Mouse (Mus musculus): ENCODE results near the gene Tpsab1.

The Tpsab1 gene

DNA sequence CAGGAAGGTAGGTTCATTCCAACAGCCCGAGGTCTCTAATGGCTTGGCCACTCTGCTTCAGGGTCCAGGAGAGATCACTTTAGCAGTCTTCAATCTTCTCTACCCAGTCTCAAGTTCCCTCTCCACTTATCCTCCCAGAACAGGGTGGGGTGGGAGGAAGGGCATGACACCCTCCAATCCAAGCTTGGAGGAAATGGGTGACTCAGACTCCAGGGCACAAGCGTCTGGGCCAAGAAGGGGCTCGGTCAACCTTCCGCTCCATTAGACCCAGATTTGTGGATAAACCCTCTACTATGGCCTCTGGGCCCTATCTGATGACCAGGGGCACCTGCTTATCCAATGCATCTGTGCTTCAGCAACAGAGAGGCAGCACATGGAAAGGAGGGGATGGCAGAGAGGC, at the start of gene Tpsab1:
Tpsab1 (minus strand) TSS at position 101 of the 400 bp plus-strand sequence.
- no peak for DNase-seq

DNA sequence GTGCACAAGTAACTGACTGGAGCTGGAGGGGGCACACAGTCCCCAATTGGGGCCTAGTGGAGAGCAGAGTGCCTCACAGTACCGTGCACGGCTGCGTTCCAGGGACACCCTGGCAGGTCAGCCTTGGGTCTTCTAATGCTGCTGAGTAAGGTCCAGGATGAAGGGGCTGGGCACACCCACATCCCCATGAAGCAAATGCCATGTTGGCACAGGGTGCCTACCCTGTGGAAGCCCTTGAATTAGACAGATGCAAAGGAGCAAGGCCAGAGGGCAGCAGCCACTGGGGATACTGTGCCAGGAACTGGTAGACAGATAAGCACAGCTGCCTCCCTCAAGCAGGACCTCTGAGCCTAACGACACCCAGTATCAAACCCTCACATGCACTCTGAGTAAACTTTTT, 49.2 kb upstream of the Tpsab1 start:
- no peak for DNase-seq

DNA sequence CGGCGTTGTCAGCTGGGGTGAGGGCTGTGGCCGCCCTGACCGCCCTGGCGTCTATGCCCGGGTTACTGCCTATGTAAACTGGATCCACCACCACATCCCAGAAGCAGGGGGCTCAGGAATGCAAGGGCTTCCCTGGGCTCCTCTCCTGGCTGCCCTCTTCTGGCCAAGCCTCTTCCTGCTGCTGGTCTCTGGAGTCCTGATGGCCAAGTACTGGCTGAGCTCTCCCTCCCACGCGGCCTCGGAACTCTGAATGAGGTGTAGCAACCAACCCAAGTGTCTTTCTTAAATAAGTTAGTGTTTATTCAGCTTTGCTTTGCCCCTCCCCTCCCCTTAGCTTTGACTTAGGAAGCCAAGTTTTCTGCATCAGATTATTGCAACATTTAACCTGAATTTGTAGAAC, 28.6 kb upstream of the Tpsab1 start:
- no peak for DNase-seq

DNA sequence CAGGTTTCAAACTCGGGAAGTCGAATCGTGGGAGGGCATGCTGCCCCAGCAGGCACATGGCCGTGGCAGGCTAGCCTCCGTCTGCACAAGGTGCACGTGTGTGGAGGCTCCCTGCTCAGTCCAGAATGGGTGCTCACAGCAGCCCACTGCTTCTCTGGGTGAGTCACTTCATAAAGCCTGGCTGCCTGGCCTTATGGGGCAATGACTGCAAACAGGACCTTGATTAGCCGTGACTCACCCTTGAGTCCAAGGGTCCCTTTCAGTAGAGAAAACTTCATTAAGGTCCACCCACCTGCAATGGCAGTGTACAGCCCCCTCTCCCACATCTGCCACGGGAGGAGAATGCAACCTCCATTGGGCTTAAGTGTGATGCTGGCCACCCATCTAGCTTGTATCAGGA, 27.1 kb upstream of the Tpsab1 start:
- DNase-seq: no peak

DNA sequence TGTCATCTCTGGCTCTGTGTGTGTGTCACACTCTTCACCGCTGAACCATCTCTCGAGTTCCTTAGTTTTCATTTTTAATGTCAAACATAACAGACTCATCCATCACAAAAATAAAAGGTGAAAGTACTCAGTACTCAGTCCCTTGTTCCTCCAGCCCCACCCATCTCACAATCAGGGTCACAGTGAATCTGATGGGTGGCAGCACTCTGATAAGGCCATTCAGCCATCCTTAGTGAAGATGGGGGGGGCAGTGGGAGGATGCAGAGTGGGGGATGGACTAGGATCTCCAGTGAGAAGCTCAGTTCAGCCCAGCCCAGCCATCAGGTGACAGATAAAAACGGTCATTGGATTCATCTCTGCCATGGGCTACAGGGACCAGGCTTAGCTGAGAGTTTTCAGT, 23.6 kb upstream of the Tpsab1 start, which contains the start of gene Tpsg1:
Tpsg1 (plus strand) TSS at position 301 of the 400 bp plus-strand sequence.
- no peak for DNase-seq

DNA sequence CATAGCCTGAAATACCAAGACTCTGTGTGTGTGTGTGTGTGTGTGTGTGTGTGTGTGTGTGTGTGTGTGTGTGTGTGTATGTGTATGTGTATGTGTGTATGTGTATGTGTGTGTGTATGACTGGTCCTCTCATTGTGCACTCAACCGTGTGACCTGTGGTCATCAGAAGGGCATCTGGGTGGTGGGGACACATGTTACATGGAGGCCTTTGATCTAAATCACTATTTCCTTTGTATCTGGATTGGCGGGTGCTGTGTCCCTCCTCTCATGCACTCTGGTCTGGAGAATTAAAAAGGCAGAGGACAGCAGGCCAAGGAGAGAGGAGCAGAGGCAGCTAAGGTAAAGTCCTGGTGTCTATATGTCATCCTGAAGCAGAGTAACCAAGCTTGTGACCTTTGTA, 20.6 kb upstream of the Tpsab1 start, which contains the start of gene Tpsb2:
Tpsb2 (plus strand) TSS at position 301 of the 400 bp plus-strand sequence.
- DNase-seq: no peak

DNA sequence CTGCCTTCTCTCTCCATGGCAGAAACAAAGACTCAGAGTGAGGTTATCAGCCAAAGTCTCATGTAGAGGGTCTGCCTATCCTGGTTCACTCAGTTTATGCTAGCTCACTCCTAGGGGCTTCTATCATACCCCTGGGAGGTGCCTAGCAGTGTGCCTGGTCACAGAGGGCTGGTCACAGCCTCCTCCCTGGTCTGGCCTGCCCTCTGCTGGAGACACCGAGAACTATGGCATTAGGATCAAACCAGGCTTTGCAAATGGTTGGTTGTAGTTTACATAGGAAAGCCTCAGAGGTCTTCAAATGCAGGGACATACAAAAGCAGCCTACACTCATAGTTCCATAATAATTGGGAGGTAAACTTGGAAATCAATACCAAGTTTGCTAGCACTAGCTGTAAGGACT, 18.4 kb upstream of the Tpsab1 start:
- no peak for DNase-seq

DNA sequence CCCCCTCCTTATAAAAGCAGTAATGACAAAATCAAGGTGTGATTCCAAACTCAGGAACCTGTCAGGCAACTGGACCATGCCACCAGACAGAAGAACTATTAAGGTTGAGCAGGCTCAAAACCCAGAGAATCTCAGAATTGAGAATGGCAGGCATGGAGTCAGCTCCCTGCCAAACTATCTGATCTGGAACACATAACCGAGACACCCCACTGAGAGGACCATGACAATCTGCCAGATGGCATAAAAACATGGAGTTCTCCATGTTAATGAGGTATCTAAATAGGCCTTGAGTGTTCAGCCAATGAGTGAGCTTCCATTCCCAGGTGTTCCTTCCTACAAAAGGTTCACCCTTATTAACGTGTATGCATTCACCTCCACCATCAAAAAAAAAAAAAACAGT, 15.9 kb upstream of the Tpsab1 start:
- no peak for DNase-seq

DNA sequence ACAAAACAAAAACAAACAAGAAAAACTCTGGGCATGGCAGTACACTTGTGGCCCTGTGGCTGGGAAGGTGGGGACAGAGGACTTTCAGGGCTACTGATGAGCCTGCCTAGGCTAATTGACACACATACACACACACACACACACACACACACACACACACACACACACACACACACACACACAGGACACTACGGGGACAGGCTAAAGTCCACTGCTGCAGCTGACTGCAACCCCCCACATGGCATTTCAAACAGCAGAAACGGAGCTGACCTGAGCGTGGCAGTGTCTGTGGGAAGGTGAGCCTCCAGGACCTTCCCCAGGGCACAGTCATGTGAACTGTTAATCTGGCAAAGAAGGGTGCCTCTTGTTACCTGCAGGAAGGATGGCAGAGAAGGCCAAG, 3.9 kb downstream of the Tpsab1 start:
- no peak for DNase-seq

DNA sequence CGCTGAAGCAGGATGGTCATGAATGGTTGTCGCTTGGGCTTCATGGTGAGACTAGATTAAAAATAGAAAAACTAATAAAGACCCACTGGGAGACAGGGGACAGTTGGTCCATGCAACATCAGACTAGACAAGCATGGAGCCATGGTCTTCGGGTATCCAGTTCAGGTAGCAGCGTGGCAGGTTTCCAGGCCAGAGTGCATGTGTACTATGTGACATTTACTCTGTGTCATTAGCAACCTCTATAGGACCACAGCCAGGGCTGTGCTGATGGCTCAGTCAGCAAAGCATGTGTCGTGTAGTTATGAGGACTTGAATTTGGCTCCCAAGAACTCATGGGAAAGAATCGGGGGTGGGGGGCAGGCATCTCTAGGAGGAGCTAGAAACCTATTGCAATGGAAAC, 5.4 kb downstream of the Tpsab1 start:
- no peak for DNase-seq

DNA sequence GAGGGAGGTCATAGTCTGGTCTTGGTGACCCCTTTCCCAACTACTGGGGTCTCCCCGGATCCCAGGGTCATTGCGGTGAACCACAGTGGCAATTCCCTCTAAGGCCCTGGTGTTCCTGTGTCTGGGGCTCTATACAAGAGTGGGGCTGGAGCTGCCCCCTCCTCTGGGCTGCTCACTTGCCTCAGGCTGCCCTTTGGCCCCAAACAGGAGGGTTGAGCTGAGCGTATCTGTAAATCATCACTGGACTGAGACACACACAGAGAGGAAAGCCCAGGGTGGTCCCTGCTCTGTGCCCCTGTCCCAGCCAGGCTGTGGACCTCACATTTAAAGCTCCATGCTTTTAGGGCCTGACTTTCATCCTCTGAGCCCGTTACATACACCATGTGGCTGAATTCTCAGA, 7.1 kb downstream of the Tpsab1 start:
- no peak for DNase-seq

DNA sequence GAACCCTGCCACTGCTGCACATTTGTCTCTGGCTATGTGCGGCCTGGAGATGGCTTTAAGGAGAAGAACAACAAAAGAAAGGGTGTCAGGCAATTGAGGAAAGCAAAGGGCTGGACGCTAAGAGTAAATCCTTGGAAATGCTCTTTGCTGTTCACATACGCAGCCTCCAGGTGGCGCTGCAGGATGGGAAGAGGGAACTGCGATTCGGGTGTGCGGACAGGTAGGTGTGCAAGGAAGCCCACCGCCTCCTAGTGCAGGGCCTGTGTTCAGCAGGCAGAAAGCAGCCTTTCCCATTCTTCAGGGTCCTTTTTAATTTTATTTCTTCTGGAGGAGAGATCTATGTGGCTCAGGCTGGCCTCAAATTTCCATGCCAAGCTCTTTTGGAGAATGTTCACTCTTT, 11.4 kb downstream of the Tpsab1 start:
- DNase-seq: peak; percentile 26

DNA sequence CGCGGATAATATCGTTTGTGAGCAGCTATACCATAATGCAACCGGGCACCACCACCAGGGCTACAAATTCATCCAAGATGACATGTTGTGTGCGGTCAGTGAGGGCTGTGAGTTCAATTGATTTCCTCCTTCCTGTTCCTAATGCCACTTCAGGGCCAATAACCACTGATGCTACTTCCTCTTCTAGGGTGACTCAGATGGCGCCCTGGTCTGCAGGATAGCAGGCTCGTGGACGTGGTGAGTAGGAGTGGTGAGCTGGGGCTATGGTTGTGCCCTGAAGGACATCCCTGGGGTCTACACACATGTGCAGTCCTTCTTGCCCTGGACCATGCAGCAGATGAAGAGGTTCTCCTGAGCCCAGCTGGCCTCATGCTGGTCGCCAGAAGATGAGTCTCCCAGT, 13.0 kb downstream of the Tpsab1 start:
- DNase-seq: no peak

DNA sequence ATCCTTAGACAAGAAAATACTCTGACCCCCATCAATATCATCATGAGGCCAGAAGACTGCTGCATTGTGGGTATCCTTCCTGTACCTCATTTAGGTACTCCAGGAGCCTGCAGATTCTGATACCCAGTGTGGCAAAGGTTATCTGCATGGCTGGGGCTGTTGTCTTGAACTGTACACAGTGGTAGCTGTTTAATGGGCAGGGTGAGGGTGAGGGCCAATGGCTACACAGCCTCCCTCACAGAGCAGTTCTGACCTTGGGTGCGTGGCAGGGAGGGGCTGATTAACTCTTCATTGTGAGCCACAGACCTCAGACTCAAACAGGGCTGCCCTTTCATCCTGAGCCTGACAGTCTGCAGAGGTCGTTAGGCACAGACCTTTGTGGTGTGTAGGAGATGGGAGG, 22.4 kb downstream of the Tpsab1 start:
- DNase-seq: no peak

DNA sequence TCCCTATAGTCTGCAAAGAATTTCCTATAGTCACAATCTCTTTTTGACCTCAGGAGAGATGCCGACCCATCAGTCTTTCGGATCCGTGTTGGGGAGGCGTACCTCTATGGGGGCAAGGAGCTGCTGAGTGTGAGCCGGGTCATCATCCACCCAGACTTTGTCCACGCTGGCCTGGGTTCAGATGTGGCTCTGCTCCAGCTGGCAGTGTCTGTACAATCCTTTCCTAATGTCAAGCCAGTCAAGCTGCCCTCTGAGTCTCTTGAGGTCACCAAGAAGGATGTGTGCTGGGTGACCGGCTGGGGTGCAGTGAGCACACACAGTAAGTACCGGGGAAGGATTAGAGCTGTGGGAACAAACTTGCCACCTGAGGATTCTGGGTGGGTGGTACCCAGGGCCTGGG, 24.5 kb downstream of the Tpsab1 start:
- no peak for DNase-seq

DNA sequence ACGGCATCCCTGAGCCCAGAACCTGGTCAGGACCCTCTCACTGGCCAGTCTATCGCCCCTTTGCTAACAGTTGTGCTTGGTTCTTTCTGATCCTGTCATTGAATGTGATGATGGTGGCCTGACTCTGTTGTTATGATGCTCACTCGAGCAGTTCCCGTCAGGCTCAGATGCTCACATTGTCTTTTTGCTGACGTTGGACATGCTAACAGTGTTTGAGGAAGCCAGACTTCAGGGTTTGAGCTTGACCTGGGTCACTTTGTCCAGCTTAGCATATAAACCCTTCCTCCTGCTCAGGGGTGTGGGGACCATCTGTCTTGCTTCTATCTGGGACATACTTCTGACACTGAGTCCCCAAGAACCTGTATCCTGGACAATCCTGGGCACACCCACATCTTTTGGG, 27.0 kb downstream of the Tpsab1 start, which contains the start of gene Prss29:
Prss29 (plus strand) TSS at position 301 of the 400 bp plus-strand sequence.
- no peak for DNase-seq

DNA sequence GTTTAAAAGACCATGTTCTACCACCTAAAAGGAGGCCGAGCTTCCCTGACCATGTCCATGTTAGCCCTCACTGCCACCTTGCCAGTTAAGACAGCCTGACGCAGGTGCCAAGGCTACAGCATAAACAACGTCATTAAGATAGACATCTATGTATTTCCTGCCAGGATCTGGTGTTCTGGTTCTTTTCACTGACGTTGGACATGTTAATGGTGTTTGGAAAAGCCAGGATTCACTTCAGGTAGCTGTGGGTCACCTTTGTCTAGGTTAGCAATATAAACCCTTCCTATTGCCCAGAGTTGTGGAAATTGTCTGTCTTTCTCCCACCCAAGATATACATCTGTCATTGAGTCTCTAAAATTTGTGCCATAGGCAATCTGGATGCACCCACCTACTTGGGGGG, 37.0 kb downstream of the Tpsab1 start, which contains the start of gene Prss28:
Prss28 (plus strand) TSS at position 301 of the 400 bp plus-strand sequence.
- no peak for DNase-seq

DNA sequence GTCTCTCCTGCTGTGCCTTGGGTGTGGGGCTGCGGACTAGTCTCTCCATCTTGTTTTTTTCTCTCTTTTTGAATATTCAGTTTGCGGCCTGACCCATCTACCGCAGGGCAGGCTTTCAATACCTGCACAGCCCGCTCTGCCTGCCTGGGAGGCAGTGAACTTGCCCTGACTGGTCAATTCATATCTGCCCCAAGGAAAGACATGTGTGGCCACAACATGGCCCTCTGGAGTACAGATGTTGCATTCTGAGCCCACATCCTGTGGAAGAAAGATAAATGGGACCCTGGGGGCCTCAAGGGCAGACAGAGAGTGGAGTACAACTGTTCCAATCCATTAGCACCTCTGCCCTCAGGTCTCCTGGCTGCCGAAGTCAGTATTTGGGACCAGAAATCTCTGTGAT, 47.3 kb downstream of the Tpsab1 start, which contains the start of gene Prss34:
Prss34 (plus strand) TSS at position 301 of the 400 bp plus-strand sequence.
- DNase-seq: no peak

DNA sequence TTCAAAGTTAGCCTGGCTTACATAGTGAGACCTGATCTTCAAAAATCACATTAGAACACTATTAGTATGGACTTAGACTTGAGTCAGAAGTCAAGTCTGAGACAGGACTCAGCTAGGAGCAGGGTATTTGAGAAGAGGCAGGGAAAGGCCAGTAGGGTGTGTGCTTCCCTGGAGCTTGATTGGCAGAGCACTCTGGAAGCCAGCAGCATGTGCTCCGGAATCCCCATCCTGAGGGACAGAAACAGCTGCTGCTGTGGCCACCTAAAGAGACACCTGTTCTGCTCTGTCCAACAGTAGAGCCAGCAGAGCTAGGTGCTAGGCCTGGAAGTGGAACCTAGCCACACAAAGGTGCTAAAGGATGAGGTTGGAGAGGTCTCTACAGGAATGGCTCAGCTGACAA, 51.3 kb downstream of the Tpsab1 start:
- no peak for DNase-seq

DNA sequence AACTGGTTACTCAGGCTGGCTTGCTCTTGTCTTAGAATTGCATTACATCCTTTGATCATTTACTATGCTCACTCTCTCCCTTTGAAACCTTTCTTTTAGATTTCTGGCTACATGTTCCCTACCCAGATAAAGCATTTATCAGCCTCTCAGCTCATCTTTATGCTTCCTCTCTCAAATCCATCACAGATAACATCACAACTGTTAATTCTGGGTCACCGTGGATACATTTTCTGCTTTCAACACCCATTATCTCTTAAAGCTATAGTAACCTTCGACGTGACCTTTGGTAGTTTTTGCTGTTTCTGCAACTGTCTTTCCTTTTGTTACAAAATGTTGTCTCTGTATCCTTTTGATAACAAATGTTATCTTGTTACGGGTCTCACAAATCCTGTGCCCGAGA, 51.9 kb downstream of the Tpsab1 start:
- DNase-seq: no peak

Data from layer of hippocampus, adult 9-11 months (tissue).